Mouse (Mus musculus): Measurements from ENCODE around the gene Stoml1. TPM values are rescaled to one million over a fixed set of nuclear protein-coding genes. Genes with fewer than 3 reads are reported as not detected.

The Stoml1 gene
- total RNA-seq (2021): 10 to 100 TPM; 71.8 to 76.7 TPM
- long read RNA-seq, experiment 1, transcript Stoml1-206 (8 exons, 2,236 nt): minor isoform, 7 of 168 reads
- long read RNA-seq, experiment 1, transcript Stoml1-201 (7 exons, 1,984 nt): major isoform, 126 of 168 reads
- long read RNA-seq, experiment 1, partial matches to known transcripts: 4 of 168 reads
- long read RNA-seq, experiment 1, other reads (novel, unspliced or antisense): 31 of 168 reads
- long read RNA-seq, experiment 2, transcript Stoml1-201 (7 exons, 1,984 nt): major isoform, 101 of 147 reads
- long read RNA-seq, experiment 2, transcript Stoml1-206 (8 exons, 2,236 nt): minor isoform, 5 of 147 reads
- long read RNA-seq, experiment 2, partial matches to known transcripts: 7 of 147 reads
- long read RNA-seq, experiment 2, other reads (novel, unspliced or antisense): 34 of 147 reads

DNA sequence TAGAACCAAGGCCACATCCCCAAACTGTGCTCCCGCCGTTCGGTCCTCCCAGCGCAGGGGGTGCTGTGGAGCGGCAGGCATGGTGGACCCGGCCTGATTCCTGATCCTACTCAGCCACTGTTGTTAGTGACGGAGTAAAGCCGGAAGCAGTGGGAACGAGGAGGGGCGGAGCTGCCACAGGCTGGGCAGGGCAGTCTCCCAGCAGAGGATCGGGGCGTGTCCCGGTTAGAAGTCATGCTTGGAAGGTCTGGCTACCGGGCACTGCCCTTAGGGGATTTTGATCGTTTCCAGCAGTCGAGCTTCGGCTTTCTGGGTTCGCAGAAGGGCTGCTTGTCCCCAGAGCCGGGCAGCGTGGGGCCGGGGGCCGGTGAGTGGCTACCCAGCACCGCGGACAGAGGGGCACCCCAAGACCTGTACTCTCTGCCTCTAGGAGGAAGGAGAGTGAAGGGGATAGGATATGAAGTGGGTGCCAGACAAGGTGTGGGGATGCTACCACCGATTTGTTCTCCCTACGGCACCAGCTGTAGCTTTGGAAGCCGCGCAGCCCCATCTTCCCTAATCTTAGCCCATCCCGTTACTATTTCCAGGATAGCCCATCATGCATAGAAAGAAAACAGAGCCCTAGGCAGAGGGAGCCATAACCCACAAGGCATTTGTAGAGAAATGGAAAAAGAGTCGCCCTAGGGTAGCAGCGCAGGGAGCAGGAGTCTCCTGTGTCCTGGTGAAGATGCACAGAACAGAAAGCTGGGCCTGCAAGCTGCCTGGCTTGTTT, at the start of gene Stoml1:
TSS of gene Stoml1 (plus strand) at position 132 of the 772 bp plus-strand sequence.
- intact Hi-C loops (cut with DNase I): no loop called here

DNA sequence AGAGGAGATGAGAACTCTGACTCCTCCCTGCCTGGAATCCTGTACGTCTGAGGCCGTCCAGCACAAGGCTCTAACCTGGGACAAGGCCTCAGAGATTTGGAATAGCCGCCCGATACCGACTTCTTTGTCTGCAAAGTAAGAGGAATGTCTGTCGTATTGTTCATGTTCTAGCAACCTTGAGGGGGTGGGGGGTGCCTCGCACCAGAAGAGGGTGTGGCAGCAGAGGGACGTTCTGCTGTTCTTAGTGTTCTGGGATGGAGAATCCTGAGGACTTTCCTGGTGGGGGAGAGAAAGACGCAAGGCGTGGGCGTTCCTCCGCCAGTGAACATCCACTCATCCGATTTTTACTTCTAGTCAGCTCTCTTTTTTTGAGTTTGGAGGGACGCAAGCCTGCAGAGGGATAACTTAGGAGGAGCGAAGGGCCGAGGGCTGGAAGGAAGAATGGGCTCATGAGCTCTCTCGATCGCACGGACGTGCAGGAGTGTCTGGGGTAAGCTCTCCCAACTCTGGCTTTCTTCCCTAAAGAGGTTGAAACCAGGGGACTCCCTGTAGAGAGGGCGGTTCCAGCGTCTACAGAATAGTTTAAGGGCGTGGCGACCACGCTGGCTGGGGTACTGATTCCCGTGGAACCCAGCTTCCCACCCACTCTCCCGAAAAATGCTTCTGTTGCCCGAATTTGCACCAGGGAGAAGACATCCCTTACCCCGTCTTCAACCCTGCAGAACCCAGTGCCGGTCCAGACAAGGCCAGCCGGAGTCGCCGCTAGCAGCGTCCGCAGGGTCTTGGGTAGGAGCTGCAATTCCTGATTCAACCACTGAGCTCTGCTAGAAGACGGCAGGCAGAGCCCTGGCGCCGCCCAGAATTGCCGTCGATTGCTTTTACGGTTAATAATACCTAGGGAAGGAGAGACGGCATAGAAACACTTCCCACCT, 49.2 kb upstream of the Stoml1 start, which contains the start of the genes Islr and Islr2:
TSS of gene Islr (minus strand) at position 791 of the 932 bp plus-strand sequence.
TSS of gene Islr2 (minus strand) at position 804 of the 932 bp plus-strand sequence.
- peak; percentile 63 to 64 for DNase-seq (ENCODE audit: low spot score in 2 of 2)
- intact Hi-C loops (cut with DNase I): loop anchor here (2.0 to 5.0 kb wide), 3 partner anchors 91 to 165 kb away; no protein-coding TSS in a partner anchor

More for the DNA sequence above, at the start of gene Stoml1:
- peak; percentile 93 to 94 for DNase-seq (ENCODE audit: low spot score in 2 of 2)

DNA sequence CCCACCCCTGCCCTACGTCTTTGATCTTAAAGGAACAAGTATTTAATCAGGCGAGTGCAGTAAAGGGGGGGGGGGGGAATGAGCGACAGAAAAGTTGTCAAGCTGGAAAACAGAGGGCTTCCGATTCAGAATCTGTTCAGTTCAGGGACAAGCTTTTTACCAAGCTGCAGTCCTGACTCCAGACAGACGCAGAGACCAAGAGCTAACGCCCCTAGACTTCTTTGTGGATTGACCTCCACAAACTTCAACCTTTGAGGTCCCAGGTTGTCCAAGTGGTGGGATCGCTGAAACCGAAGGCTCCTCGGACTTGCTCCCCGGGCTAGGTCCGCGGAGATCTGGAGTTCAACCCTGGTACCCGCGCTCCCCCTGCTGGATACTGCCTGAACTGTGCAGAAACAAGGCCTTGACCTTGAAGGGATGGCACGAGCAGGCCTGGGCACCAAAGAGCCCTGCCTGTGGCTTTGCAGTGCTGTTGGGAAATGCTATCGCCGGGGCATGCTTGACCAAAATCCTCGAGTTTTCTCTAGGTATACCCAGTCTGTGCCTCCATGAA, 48.4 kb upstream of the Stoml1 start:
- intact Hi-C loops (cut with DNase I): loop anchor here (2.0 to 5.0 kb wide), 3 partner anchors 92 to 166 kb away; no protein-coding TSS in a partner anchor

DNA sequence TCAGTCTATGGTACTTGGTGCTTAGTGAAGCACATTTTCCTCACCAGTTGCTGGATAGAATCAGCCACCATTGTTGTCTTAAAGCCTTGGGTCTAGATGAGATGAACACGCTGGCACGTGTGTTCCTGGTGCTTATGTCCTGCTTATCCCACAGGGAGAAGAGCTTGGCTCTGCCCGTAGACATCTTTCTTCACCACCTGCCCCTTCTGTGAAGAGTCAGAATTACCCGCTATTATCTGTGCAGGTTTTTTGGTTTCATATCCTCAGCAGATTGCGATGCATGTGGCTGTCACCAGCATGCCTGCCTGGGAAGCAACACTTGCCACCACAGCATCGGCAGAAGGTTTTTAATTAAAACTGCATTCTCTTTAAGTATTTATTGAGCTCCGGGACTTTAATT, 47.0 kb upstream of the Stoml1 start:
- intact Hi-C loops (cut with DNase I): no loop called here
- DNase-seq (ENCODE audit: low spot score in 2 of 2): no peak

More for the DNA sequence above, 48.4 kb upstream of the Stoml1 start:
- DNase-seq (ENCODE audit: low spot score in 2 of 2): peak; percentile 81 to 89

DNA sequence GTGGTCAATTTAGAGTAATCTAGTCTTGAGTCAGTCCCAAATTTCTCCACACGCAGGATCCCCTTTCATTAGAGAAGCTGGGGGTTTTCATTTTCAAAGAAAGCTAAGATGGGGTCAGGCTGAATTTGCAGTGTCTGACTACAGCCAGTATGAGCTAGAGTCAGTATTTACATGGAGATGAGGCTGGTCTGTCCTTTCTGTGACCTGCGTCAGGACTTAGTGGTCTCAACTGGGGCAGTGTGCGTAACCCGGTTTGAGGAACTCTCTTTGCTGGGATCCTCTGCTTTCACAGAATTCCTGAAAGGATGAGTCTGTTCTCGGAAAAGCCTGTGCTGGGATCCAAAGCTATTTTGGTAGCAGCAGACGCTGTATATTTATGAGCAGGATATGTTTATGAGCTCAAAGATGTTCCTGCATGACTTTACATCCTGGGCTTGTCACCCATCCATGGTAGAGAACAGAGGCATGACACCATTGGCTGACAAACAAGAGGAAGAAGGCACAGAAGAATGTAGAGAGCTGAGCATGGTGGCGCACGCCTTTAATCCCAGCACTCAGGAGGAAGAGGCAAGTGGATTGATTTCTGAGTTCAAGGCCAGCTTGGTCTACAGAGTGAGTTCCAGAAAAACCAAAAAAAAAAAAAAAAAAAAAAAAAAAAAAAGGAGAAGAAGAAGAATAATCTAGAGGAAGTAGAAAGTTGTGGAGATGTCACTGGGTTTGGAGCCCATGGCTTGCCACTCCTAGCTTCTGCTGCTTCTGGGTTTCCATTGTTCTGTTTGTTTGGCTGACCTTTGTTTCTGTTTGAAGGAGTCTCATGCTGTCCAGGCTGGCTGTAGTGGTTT, 43.3 kb upstream of the Stoml1 start:
- peak in 1 of 2 experiments; percentile 65 for DNase-seq (ENCODE audit: low spot score in 2 of 2)
- intact Hi-C loops (cut with DNase I): no loop called here

DNA sequence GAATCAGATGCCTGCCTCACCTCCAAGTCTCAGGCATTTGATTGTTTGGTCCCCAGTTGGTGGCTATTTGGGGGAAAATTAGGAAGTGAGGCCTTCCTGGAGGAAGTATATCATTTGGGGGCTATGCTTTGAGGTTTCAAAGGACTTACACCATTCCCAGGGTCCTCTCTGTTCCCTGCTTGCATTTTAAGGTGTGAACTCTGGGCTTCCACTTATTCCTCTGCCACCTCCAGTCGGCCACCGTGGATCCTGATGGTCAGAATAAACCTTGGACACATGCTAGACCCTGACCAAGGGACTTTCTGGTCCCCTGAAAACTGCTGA, 42.7 kb upstream of the Stoml1 start:
- intact Hi-C loops (cut with DNase I): no loop called here
- DNase-seq (ENCODE audit: low spot score in 2 of 2): no peak

DNA sequence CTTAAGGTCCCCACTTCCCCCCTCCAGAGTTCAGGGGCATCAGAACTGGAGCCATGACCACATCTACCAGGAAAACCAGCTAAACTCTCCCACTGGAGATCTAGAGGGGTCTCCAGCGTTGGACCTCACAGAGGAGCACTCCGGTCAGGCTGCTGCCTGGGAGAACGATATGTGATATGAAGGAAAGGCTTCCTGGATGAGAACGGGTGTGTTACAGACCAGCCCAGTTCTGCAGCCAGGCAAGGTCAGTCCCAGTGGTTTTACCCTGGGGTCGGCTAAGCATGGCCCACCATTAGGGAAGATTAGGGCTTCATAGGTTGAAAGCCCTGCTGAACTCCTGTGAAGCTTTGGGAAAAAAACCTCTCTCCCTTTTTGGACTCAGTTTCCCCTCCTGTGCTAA, 39.6 kb upstream of the Stoml1 start:
- no peak for DNase-seq (ENCODE audit: low spot score in 2 of 2)
- intact Hi-C loops (cut with DNase I): no loop called here

DNA sequence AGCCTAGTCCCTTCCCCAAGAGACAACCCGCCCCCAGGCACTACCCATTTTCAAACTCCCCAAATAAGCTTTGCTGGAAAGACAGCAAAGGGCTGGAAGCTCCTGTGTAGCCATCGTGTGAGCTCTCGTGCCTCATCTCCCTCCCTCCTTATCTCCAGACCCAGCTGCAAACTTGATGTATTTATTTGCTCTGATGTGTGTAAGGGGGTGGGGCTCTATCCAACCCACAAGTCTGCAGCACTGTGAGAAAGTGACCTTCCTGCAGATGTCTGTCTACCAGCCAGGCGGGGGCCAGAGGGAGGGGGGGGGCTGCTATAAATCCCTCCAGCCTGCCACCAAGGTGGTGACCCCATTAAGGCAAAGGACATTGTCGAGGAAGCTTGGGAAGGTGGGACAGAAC, 39.1 kb upstream of the Stoml1 start:
- intact Hi-C loops (cut with DNase I): no loop called here

DNA sequence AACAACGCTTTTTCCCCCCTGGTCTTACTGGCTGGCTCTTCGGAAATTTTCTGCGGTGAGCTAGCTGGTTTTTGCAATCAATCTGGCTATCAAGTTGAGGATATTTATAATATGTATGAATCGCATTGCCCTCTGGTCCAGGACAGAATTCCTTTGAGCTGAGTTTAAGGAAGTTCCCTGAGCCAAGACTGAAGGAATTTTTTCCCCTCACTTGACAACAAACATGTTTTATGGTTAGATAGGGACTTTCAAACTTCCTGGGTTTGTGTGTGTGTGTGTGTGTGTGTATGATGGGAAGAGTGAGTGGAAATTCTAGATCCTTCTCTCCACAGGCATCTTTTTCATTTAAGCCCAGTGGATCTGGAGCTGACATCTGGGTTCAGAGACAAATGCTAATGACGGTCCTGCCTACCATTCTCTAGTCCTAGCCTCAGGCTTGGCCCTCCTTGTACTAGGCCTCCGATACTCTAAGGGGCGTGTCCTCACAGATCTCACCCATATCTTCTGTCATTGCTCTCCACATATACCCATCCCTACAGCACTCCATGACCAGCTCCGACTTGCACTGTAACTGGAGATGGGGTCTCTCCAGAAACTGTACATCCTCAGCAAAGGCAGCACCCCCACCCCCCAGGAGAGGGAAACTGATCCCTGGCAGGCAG, 38.3 kb upstream of the Stoml1 start:
- intact Hi-C loops (cut with DNase I): no loop called here
- no peak for DNase-seq (ENCODE audit: low spot score in 2 of 2)

More for the DNA sequence above, 39.1 kb upstream of the Stoml1 start:
- no peak for DNase-seq (ENCODE audit: low spot score in 2 of 2)

DNA sequence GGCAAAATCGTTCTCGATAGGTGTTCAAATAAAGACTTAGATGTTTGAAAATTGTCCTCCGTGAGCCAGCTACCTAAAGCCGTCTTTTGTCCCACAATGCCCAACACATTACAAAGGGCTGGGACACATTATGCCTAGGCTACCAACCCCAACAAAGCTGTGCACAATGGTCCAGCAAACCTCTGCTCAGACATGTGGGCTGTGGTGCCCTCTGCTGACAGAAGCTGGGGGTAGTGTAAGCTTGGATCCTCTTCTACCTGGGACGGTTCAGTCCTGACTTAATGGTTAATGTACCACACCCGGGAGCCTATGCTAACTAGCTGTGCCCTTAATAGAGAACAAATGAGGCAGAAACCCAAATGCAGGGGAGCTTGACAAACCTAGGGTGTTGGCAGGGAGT, 36.6 kb upstream of the Stoml1 start:
- peak; percentile 40 to 64 for DNase-seq (ENCODE audit: low spot score in 2 of 2)
- intact Hi-C loops (cut with DNase I): no loop called here

DNA sequence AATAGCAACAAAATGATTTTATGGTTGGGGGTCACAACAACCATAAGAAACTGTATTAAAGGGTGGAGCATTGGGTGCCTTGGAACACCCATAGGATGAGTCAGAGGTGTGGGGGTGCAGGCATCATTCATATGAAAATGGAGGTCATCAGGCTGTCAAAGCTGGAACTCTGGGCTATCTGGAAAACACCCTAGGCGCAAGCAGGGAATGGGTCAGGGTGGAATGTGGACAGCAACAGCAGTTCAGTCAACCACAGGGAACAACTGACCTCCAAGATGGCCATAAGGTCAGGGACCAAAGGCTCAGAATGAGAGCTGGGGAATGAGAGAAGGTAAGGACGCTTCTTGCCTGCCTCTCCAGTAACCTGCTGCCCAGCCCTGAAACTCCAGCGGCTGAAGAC, 34.4 kb upstream of the Stoml1 start:
- no peak for DNase-seq (ENCODE audit: low spot score in 2 of 2)
- intact Hi-C loops (cut with DNase I): no loop called here

DNA sequence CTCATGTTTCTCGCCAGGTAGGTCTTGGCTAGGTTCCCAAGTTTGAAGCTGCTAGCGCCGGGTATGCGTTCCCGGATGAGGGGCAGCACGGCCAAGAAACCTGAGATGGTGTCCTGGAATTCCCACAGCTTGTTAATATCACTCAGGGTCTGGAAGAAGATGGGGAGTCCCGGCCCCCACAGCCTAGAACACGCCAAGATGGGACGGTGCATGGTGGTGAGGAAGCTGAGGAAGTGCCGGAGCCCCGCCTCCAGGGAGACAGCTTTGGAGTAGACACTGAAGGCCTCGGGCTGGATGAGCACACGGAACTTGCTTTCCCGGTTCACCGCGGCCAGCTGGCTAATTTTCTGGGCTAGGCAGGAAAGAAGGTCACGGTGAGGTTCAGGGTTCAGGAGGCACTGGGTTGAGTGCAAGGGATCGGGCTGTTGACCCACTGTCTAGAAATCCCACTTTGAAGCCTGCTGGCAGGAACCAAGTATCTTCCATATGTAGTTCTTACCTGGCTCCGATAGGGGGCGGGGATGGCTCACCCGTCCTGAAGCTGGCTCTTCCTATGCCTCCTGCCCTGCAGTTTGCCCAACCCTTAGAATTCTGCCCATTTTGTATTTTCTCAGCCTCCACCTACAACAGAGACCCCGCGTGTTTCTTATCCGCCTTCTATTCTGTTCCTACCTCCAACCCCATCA, 32.6 kb upstream of the Stoml1 start:
- intact Hi-C loops (cut with DNase I): no loop called here
- DNase-seq (ENCODE audit: low spot score in 2 of 2): peak in 1 of 2 experiments; percentile 56

DNA sequence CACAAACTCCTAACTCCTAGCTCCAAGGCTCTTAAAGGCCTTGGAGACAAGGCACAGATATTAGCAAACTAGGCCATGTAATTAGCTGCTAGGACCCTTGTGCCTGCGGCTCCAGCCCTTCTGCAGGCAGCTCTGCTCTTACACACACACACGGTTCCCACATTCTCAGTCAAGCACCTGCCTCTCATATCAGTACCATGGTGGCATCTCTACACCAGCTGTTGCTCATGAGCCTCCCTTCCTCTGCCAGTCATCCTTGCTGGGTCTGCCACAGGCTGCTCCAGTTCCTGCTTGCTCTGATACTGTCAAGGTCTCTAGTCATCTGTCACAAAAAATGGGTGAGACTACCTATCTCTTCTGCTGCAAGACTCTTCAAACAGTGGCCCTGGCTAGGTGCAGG, 28.6 kb upstream of the Stoml1 start:
- DNase-seq (ENCODE audit: low spot score in 2 of 2): no peak
- intact Hi-C loops (cut with DNase I): no loop called here

DNA sequence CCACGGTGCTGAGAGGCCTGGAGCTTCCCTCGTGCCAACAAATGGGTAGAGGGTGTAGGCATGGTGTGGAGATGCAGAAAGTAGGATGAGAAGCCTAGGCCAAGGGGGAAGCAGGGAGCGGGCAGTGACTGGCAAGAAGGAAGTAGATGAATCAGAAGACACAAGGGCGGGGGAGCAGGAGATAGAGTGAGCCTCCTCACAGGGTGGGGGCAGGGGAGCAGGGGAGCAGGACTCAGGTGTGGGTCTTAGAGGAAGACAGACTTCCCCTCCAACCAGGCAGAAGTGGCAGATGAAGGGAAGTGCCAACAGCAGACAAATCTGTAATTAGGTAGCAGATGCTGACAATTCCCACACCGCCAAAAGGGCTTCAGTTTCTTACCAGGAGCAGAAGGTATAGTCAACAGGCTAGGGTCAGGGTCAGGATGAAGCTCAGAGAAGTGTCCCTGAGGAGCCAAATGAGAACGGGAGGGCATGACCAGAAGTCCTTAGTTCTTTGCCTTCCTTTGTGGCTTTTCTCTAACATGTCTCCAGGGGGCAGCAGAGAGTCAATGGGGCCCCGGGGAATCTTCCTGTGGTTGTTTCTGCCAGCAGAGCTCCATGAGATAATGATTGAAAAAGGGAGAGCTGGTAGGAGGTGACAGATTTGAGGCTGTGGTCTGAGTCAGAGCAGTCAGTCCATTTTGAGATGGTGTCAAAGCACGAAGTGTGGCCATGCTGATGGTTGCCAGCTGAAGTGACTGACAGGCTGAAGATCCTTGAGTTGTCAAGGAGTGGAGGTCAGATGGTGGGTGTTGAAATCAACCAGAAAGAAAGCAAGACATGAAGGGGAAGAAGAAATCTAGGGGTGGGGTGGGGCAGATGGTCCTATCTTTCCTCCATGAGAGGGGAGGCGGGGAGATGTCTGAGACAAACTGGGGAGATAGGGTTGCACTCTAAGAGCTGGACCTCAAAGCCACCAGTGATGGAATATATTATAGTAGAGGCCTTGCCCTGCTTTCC, 26.8 kb upstream of the Stoml1 start:
- DNase-seq (ENCODE audit: low spot score in 2 of 2): peak; percentile 32 to 44
- intact Hi-C loops (cut with DNase I): no loop called here

DNA sequence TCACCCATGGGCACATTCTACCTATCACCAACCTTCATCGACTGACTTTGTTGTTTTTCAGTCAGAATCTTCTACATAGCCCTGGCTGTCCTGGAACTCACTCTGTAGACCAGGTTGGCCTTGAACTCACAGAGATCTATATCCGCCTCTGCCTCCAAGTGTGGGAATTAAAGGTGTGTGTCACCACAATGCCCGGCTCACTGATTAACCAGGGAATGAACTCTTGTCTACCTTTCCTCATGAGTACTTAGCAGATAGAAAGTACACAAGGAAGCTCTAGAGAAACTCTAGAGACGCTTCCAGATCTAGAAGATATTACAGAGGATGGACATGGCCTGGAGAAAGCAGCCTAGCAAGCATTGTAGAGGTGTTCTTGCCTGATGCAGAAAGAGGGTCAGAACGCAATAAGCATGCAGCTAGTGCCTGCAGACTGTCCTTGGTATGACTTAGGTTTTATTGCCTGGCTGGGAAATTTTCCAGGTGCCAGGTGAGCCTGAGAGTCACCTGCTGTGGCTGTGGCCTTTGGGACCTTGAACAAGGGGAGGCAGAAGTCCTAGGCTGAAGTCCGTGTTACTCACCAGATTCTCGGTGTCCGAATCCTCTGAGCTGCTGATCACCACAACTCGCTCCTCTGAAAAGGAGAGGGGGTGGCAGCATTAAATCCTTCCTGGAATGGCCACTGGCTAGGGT, 24.0 kb upstream of the Stoml1 start:
- intact Hi-C loops (cut with DNase I): no loop called here

More for the DNA sequence above, 24.0 kb upstream of the Stoml1 start:
- DNase-seq (ENCODE audit: low spot score in 2 of 2): no peak
